Mouse (Mus musculus) telencephalon, adult 2 months (tissue): ENCODE measurements at regions not wholly inside any gene's neighbourhood (a gene's known extent, or its start where the extent isn't known, plus 50 kb on each side); places are given as distances from the start of the nearest gene placed in this dataset.

Source experiments
- DNase-seq: peaks from one replicate; pipeline ENCODE4 v3.0.0-alpha.2; 2011; ENCODE audit warnings: low read depth, low spot score

DNA sequence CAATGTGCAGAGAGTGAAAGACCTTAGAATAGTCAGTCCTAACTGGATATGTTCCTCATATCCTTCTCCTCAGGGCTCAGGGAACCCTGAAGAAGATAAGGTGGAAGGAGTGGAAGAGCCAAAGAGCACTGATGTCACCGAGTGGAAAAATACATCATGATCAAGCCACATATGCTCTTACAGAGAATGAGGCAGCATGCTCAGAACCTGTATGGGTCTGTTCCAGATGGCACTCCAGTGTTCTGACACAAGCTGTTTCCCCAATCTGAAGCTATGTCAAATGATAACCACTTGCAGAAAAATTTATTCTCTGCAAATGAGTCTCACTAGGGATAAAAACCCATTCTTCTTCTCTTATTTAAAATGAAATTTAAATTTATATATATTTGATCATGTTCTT lies 572.6 kb upstream of the Robo2 start:
- DNase-seq: peak; percentile 48

GRCm38 (mm10) chr16:74966099-74966498 lies 554.5 kb upstream of the Robo2 start:
- DNase-seq: peak; percentile 26

- peak; percentile 9 for DNase-seq
Measured at GRCm38 (mm10) chr16:74929739-74930138, 518.1 kb upstream of the Robo2 start.

DNA sequence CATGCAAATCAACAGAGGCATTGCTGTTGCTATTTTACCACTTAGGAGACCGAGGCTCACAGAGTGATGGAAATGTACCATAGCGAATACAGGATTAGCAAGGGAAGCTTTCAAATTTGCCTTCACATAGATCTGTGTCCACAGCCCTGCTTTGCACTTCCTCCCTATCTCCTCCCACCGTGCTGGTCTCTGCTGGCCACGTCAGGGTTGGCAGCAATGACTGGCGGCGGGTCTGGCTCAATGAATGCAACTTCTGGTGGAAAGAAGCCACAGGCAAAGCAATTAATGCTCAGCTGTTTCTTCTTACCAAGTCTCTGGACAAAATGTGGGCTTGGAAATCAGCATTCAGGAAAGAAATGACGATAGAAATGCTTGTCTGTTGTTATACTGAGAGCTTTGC lies 489.2 kb upstream of the Robo2 start:
- DNase-seq: peak; percentile 32

- no peak for DNase-seq
Measured at GRCm38 (mm10) chr16:74887724-74888123, 476.1 kb upstream of the Robo2 start.

DNA sequence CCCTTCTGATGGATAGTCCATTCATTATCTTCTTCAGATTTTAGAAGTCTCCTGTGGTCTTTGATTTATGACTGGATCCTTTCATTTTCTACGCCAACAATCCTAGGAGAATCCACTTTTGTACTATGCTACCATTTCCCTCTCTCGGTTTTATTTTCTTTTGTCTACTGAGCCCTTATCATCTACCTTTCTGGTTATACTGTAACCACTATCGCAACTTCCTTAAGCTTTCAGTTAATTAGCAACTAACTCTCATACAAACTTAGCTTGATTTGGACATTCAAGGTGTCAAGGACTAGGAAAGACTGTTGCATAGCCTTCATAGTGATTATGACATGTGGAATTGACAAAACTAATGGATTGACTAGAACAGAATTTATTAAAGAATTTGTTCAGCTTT lies 467.0 kb upstream of the Robo2 start:
- DNase-seq: no peak

DNA sequence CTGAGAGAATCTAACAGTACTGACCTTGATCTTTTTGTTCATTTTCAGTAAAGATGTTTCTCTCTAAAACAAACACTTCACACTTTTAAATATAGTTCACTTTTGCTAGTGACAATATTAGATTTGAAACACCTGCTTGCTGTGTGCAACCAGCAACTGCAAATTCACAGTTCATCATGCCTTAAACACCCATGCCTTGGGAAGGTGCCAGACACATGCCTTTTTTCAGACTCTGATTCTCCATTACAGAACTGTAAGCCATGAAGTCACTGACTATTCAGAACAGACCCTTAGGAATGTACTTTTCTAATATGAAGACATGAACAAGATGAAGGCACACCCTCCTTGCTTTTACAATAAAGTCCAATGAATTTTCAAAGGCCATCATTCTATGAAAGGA lies 462.1 kb upstream of the Robo2 start:
- DNase-seq: peak; percentile 32

- DNase-seq: peak; percentile 22
Measured at GRCm38 (mm10) chr16:74857752-74858151, 446.1 kb upstream of the Robo2 start.

DNA sequence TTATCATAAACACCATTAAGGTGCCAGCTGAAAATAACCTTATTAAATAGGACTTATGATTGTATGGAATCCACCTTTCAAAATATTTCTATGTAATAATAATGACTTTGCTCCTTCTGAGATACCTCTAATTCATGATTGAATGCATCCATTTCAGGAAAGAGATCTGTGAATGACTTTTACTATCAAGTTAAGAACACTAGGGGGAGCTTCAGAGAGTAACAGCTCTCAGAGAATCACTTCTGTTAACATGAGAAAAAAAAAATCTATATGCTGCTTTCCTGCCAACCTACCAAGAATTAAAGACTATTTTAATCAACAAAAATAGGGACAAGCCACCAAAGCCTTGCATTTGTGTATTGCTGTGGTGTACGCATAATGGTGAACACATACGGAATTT lies 428.4 kb upstream of the Robo2 start:
- DNase-seq: no peak

- no peak for DNase-seq
Measured at GRCm38 (mm10) chr16:74814386-74814785, 402.8 kb upstream of the Robo2 start.

DNA sequence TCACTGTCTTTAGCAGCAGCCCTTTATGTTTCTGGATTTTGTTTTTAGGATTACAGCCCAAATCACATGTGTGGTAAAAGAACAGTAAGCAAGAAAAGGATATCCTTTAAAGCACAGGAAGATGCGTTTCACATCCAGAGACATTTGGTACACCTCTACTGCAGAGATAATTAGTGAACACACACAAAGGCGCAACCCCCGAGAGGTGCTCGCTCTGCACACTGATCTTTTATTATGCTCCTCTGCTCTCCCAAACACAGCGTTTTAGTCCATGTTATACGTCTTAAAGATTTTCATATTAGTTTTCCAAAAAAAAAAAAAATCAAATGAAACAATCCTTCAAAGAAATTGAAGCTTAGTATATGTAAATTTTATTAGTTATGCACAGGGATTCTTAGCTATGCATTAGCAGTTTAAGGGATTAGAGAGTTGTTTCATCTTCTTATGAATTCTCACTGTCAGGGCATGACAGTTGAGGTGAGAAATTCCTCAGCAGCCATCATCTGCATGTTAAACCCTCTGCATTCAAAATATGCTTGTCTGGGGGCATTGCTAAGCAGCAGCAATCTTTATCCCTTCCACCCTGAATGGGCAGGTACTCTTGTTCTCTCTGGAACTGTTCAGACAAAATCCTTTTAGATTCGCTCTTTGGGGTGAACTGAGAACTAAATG lies 397.7 kb upstream of the Robo2 start:
- DNase-seq: no peak

GRCm38 (mm10) chr16:74806775-74807174 lies 395.1 kb upstream of the Robo2 start:
- no peak for DNase-seq

GRCm38 (mm10) chr16:74801296-74801695 lies 389.7 kb upstream of the Robo2 start:
- peak; percentile 19 for DNase-seq

GRCm38 (mm10) chr16:74796303-74796653 lies 384.7 kb upstream of the Robo2 start:
- DNase-seq: no peak

- no peak for DNase-seq
Measured at GRCm38 (mm10) chr16:74795360-74796302, 384.0 kb upstream of the Robo2 start.

- DNase-seq: no peak
Measured at GRCm38 (mm10) chr16:74785365-74786119, 373.9 kb upstream of the Robo2 start.

GRCm38 (mm10) chr16:74780388-74780787 lies 368.8 kb upstream of the Robo2 start:
- no peak for DNase-seq

- no peak for DNase-seq
Measured at GRCm38 (mm10) chr16:74768264-74768663, 356.6 kb upstream of the Robo2 start.

GRCm38 (mm10) chr16:74756720-74757345 lies 345.2 kb upstream of the Robo2 start:
- DNase-seq: no peak

GRCm38 (mm10) chr16:74750900-74751299 lies 339.3 kb upstream of the Robo2 start:
- no peak for DNase-seq

GRCm38 (mm10) chr16:74749006-74749405 lies 337.4 kb upstream of the Robo2 start:
- no peak for DNase-seq

- no peak for DNase-seq
Measured at GRCm38 (mm10) chr16:74743512-74743911, 331.9 kb upstream of the Robo2 start.
